Mouse (Mus musculus) intestine, embryonic 15.5 days (tissue): ENCODE data around the gene Def8. TPM values are rescaled to one million over a fixed set of nuclear protein-coding genes. Genes with fewer than 3 reads are reported as not detected.

Experiments
- ATAC-seq: fragments of 200-750 bp; cut with Nextera tagmentation; 2 replicates; pipeline ENCODE4 v1.8.0; 2017; ENCODE audit warnings: moderate TSS enrichment, moderate library complexity
- H3K27ac ChIP-seq: fragments of 300-500 bp; sonication (generic); 2 replicates; pipeline ENCODE4 v1.5.1; 2015; ENCODE audit warnings: mild to moderate bottlenecking, inconsistent platforms
- H3K27me3 ChIP-seq: fragments of 300-500 bp; sonication (generic); replicated peaks from 2 replicates; pipeline ENCODE4 v1.6.1; 2015; ENCODE audit warnings: inconsistent platforms
- H3K36me3 ChIP-seq: fragments of 300-500 bp; sonication (generic); 2 replicates; pipeline ENCODE4 v1.6.1; 2015; ENCODE audit warnings: inconsistent platforms
- H3K4me1 ChIP-seq: fragments of 300-500 bp; sonication (generic); replicated peaks from 2 replicates; pipeline ENCODE4 v1.6.1; 2015; ENCODE audit warnings: inconsistent platforms
- H3K4me2 ChIP-seq: fragments of 300-500 bp; sonication (generic); replicated peaks from 2 replicates; pipeline ENCODE4 v1.6.1; 2015; ENCODE audit warnings: mild to moderate bottlenecking, inconsistent platforms
- H3K4me3 ChIP-seq: fragments of 300-500 bp; sonication (generic); replicated peaks from 2 replicates; pipeline ENCODE4 v1.5.1; 2015; ENCODE audit warnings: inconsistent platforms
- H3K9ac ChIP-seq: fragments of 300-500 bp; sonication (generic); 2 replicates; pipeline ENCODE4 v1.6.1; 2015; ENCODE audit warnings: inconsistent platforms
- H3K9me3 ChIP-seq: fragments of 300-500 bp; sonication (generic); 2 replicates; pipeline ENCODE4 v1.6.1; 2016; ENCODE audit warnings: inconsistent platforms
- WGBS: fragments of 180-500 bp; shearing (Covaris S2); methylation state at CpG from one replicate; pipeline ENCODE4 v1.1.7; 2015; 5-methylcytosine and 5-hydroxymethylcytosine counted together
- polyA plus RNA-seq: library from polyadenylated mRNA; unstranded; fragments of >200 nt; fragmentation: Nextera tagmentation; extraction: Ambion mirVana; gene quantifications from 2 replicates; pipeline ENCODE4 v1.2.1, GENCODE M21; 2015

Def8 gene
- polyA plus RNA-seq, 1 experiment from 2014 or later = 26.0 TPM

DNA sequence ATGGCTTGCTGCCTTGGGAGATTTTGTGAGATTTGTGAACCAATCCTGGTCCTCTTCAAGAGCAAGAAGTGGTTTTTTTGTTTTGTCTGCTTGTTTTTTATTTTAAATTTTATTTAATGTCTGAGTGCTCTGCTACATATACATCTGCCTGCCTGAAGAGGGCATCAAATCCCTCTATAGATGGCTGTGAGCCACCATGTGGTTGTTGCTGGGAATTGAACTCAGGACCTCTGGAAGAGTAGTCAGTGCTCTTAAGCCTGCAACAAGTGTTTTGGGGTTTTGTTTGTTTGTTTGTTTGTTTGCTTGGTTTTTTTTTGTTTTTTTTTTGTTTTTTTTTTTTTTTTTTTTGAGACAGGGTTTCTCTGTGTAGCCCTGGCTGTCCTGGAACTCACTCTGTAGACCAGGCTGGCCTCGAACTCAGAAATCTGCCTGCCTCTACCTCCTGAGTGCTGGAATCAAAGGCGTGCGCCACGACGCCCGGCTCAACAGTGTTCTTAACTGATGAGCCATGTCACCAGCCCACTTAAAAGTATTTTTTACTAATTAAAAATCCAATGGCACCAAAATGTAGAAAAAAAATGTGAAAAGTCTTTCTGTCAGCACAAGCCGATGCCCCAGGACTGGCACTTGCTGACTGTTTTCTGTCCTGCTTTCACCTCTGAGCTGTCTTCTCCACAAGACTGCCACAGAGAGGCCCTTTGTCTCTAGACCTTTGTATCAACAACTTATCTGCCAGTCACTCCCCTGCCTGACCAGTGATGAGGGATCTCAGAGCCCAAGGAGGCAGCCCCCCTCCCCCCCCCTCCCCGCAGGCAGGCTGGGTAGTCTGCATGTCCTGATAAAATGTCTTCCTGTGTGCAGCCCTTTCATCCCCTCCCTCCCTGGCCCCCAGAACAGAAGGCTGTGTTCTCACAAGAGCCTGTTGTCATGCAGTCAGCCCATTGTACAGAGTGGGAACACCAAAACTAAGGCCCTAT is 7.1 kb upstream of the Def8 start:
- Histone ChIP-seq H3K4me1 (peaks cover 6% of the 10 kb centered on the region), H3K36me3 (no peaks in the 10 kb centered on the region), H3K27me3 (peaks cover 32% of the 10 kb centered on the region), H3K9ac (no peak overlapping the region), H3K4me2 (no peak overlapping the region), H3K9me3 (no peaks in the 10 kb centered on the region), H3K4me3 (no peak overlapping the region), H3K27ac (no peak overlapping the region)
- WGBS = 75% methylated on average over 8 of the region's 8 CpGs
- no peak for ATAC-seq

GRCm38 (mm10) chr8:123416944-123417555 is 6.3 kb upstream of the Def8 start:
- Histone ChIP-seq H3K4me2 (no peak overlapping the region), H3K4me3 (no peak overlapping the region), H3K9ac (no peak overlapping the region), H3K36me3 (no peaks in the 10 kb centered on the region), H3K4me1 (no peaks in the 10 kb centered on the region), H3K27ac (no peak overlapping the region), H3K27me3 (peaks cover 24% of the 10 kb centered on the region), H3K9me3 (no peaks in the 10 kb centered on the region)
- no peak for ATAC-seq
- WGBS = 76% methylated on average over 8 of the region's 8 CpGs

- Histone ChIP-seq H3K4me3 (no peak overlapping the region), H3K27me3 (0 out of 2 replicates have a peak, but pooled peaks cover 2% of the 10 kb centered on the region), H3K9me3 (no peaks in the 10 kb centered on the region), H3K4me2 (no peak overlapping the region), H3K36me3 (no peaks in the 10 kb centered on the region), H3K9ac (no peak overlapping the region), H3K27ac (no peak overlapping the region), H3K4me1 (no peaks in the 10 kb centered on the region)
- 81% methylated on average over 4 of the region's 4 CpGs for WGBS
- ATAC-seq = no peak
Observed at GRCm38 (mm10) chr8:123419711-123420110, 3.6 kb upstream of the Def8 start.

DNA sequence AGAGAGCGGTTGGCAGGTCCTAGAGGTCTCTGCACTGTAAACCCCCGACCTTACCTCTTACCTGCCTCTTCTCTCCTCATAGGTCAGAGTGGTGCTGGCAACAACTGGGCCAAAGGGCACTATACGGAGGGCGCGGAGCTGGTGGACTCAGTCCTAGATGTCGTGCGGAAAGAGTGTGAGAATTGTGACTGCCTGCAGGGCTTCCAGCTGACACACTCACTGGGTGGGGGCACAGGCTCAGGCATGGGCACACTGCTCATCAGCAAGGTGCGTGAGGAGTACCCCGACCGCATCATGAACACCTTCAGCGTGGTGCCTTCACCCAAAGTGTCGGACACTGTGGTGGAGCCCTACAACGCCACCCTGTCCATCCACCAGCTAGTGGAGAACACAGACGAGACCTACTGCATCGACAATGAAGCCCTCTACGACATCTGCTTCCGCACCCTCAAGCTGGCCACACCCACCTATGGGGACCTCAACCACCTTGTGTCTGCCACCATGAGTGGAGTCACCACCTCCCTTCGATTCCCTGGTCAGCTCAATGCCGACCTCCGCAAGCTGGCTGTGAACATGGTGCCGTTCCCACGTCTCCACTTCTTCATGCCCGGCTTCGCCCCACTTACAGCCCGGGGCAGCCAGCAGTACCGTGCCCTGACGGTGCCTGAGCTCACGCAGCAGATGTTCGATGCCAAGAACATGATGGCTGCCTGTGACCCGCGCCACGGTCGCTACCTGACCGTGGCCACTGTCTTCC is 2.6 kb upstream of the Def8 start:
- no peak for ATAC-seq
- 91% methylated on average over 34 of the region's 34 CpGs for WGBS
- Histone ChIP-seq H3K4me1 (no peaks in the 10 kb centered on the region), H3K36me3 (no peaks in the 10 kb centered on the region), H3K9ac (no peak overlapping the region), H3K27me3 (0 out of 2 replicates have a peak, but pooled peaks cover 2% of the 10 kb centered on the region), H3K27ac (no peak overlapping the region), H3K4me3 (no peak overlapping the region), H3K4me2 (no peak overlapping the region), H3K9me3 (no peaks in the 10 kb centered on the region)

- Histone ChIP-seq H3K36me3 (no peaks in the 10 kb centered on the region), H3K27ac (no peak overlapping the region), H3K9me3 (no peaks in the 10 kb centered on the region), H3K4me2 (no peak overlapping the region), H3K9ac (no peak overlapping the region), H3K4me1 (no peaks in the 10 kb centered on the region), H3K4me3 (no peak overlapping the region), H3K27me3 (0 out of 2 replicates have a peak, but pooled peaks cover 2% of the 10 kb centered on the region)
- 88% methylated on average over 19 of the region's 19 CpGs for WGBS
- no peak for ATAC-seq
Observed at GRCm38 (mm10) chr8:123421325-123421724, 2.0 kb upstream of the Def8 start.

- H3K9ac ChIP-seq = no peak overlapping the region
- 10% methylated on average over 17 of the region's 17 CpGs for WGBS
- peak; percentile 72; the same call in 1 of the 2 replicates for ATAC-seq
Observed at GRCm38 (mm10) chr8:123422056-123422780, 1.1 kb upstream of the Def8 start.

DNA sequence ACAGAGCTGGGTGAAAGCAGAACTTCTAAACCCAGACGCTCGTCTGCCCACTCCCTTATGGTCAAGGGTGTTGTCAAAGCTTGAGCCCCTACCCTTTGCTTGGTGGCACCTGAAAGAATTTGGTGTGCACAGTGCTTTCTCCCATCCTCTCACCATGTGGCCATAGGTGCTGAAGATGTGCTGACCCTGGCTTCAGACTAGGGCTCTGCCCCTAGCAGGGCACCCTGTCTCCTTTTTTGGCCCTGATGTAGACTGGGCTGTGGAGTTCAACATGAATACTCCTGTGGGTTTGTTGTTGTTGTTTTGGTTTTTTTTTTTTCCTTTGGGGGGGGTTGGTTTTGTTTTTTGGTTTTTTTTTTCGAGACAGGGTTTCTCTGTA is 557 bp upstream of the Def8 start:
- 14% methylated on average over 3 of the region's 3 CpGs for WGBS
- Histone ChIP-seq H3K27me3 (0 out of 2 replicates have a peak, but pooled peaks cover 2% of the 10 kb centered on the region), H3K4me2 (peak overlapping the region; percentile 62), H3K4me1 (no peaks in the 10 kb centered on the region), H3K36me3 (no peaks in the 10 kb centered on the region), H3K4me3 (no peak overlapping the region), H3K27ac (no peak overlapping the region), H3K9ac (no peak overlapping the region), H3K9me3 (peaks cover 12% of the 10 kb centered on the region; the same call in 1 of the 2 replicates)
- ATAC-seq = no peak

More at GRCm38 (mm10) chr8:123422056-123422780, 1.1 kb upstream of the Def8 start:
- Histone ChIP-seq H3K36me3 (no peaks in the 10 kb centered on the region), H3K4me3 (peak overlapping the region; percentile 26), H3K27me3 (0 out of 2 replicates have a peak, but pooled peaks cover 2% of the 10 kb centered on the region), H3K27ac (no peak overlapping the region), H3K4me2 (peak overlapping the region; percentile 62), H3K9me3 (0 out of 2 replicates have a peak, but pooled peaks cover 6% of the 10 kb centered on the region), H3K4me1 (no peaks in the 10 kb centered on the region)

GRCm38 (mm10) chr8:123426511-123427509 is 3.5 kb downstream of the Def8 start:
- Histone ChIP-seq H3K36me3 (no peaks in the 10 kb centered on the region), H3K9me3 (peaks cover 15% of the 10 kb centered on the region; the same call in 1 of the 2 replicates), H3K9ac (no peak overlapping the region), H3K27me3 (no peaks in the 10 kb centered on the region), H3K4me1 (no peaks in the 10 kb centered on the region), H3K27ac (no peak overlapping the region), H3K4me3 (no peak overlapping the region), H3K4me2 (no peak overlapping the region)
- WGBS = 96% methylated on average over 27 of the region's 27 CpGs
- no peak for ATAC-seq

- no peak for ATAC-seq
- Histone ChIP-seq H3K9me3 (peaks cover 18% of the 10 kb centered on the region; the same call in 1 of the 2 replicates), H3K9ac (no peak overlapping the region), H3K4me1 (no peaks in the 10 kb centered on the region), H3K27ac (no peak overlapping the region), H3K4me3 (no peak overlapping the region), H3K36me3 (no peaks in the 10 kb centered on the region), H3K4me2 (no peak overlapping the region), H3K27me3 (no peaks in the 10 kb centered on the region)
- 96% methylated on average over 24 of the region's 24 CpGs for WGBS
Observed at GRCm38 (mm10) chr8:123427639-123428275, 4.4 kb downstream of the Def8 start.

- H3K9ac ChIP-seq = no peak overlapping the region
- H3K27ac ChIP-seq = no peak overlapping the region
- no peaks in the 10 kb centered on the region for H3K4me1 ChIP-seq
- H3K9me3 ChIP-seq = peaks cover 18% of the 10 kb centered on the region; the same call in 1 of the 2 replicates
- H3K36me3 ChIP-seq = no peaks in the 10 kb centered on the region
- no peak overlapping the region for H3K4me3 ChIP-seq
- no peak overlapping the region for H3K4me2 ChIP-seq
- ATAC-seq = no peak
- WGBS = 97% methylated on average over 29 of the region's 29 CpGs
- no peaks in the 10 kb centered on the region for H3K27me3 ChIP-seq
Observed at GRCm38 (mm10) chr8:123428343-123428893, 5.1 kb downstream of the Def8 start.
